Mouse (Mus musculus): Measurements from ENCODE around the gene Tmem150b.

- no peak for TF ChIP-seq POLR2A (IDR thresholded peaks at IDR 0.05; ENCODE audit: control insufficient read depth, low read depth, low read length)
- no peak for TF ChIP-seq CTCF (IDR thresholded peaks at IDR 0.05; ENCODE audit: control insufficient read depth, insufficient read depth, insufficient replicate concordance, low read depth, low read length)
Measured at GRCm38 (mm10) chr7:4702334-4702733, 22.7 kb downstream of the Tmem150b start.
